Mouse (Mus musculus) spleen, postnatal 4 days (tissue): ENCODE measurements around the gene Cers5.
"Not testable (repeated sequence)": the region's sequence is repeated elsewhere in the genome, so short reads cannot be mapped to it uniquely, and the experiment has no call there.

Experiments used
- DNase-seq, 2 experiments: peaks; one replicate each; pipeline ENCODE4 v3.0.0; 2022; ENCODE audit warnings: low spot score in 2 of 2

Cers5 gene

DNA sequence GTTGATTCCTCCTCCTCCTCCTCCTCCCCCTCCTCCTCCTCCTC is at the start of gene Cers5:
Gene Cers5 (minus strand): TSS at position 5 of the 44 bp plus-strand sequence.
- DNase-seq = not testable (repeated sequence)

DNA sequence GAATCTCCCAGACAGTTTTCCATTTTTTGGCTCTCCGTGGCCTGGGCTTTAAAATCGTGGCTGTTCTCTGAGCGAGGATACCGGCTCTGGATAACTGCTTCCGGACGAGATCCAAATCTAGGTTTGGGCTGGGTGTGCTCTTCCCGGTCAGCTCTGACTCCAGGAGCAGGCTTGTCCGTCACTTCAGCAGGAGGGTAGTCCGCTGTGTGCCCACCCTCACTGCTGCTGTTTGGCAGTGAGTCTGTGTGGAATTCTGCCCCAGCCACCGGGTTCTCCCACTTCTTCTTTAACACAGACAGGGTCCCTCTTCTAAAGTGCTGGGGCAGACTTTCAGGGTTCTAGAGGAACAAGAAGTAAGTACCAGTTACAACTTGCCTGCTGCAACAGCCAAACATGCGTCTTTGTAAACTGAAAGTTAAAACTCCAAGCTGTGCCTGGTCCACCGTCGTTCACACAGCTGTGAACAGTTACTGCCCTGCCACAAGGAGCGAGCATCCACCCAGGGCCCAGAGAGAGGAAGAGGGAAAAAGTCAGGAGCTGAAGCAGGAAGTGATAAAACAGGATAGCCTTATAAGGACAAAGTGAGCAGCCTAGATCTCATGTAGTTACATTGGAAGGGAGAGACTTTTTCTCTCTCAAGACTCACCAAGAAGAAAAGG is 47.1 kb upstream of the Cers5 start:
- no peak for DNase-seq

DNA sequence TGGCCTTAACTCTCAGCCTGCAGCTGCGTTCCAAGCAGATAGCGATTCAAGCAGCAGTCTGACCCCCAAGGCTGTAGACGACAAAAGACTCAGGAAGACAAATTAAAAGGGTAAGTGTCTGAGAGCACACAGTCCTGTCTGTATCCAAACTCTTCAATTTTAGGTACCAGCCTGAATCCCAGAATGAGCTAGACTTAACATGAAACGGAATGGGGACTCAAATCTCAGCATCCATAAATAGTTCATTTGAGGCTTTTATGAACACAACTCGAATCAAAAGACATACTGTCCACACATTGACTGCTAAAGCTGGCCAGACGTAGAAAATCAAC is 46.4 kb upstream of the Cers5 start:
- no peak for DNase-seq

DNA sequence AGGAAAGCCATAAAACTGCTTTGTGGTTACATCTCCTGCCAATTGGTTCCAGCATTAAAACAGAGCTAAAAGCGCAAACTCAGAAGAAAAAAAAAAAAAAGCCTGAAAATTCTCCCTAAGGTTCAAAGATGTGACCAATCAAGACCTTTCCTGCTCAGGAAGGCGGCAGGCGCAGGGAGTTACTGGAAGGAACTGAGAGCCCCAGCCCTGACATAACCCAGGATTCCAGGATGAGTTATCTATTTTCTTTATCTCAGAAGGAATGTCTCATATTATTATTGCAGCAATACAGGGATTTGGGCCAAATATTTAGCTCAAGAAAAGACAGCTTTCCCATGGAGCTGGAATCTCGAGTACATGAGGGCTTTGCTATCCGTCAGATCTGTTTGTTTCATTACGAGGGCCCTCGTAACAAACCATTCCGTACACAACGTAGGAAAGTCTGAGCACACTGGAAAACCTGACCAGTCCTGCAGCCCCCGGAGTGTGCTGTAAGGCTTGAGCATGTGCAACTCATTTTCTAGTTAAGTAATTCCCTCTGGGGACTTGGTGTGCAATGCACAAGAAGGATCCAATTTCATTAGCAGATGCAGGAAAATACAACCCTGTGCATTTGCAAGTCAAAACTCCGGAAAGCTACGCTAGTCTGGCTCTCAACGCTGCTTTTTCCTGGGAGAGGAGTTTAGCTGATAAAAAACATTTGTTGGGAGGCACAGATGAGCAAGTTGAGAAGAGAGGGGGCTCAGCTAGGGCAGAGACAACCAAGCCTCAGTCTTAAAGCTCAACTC is 45.8 kb upstream of the Cers5 start:
- no peak for DNase-seq

DNA sequence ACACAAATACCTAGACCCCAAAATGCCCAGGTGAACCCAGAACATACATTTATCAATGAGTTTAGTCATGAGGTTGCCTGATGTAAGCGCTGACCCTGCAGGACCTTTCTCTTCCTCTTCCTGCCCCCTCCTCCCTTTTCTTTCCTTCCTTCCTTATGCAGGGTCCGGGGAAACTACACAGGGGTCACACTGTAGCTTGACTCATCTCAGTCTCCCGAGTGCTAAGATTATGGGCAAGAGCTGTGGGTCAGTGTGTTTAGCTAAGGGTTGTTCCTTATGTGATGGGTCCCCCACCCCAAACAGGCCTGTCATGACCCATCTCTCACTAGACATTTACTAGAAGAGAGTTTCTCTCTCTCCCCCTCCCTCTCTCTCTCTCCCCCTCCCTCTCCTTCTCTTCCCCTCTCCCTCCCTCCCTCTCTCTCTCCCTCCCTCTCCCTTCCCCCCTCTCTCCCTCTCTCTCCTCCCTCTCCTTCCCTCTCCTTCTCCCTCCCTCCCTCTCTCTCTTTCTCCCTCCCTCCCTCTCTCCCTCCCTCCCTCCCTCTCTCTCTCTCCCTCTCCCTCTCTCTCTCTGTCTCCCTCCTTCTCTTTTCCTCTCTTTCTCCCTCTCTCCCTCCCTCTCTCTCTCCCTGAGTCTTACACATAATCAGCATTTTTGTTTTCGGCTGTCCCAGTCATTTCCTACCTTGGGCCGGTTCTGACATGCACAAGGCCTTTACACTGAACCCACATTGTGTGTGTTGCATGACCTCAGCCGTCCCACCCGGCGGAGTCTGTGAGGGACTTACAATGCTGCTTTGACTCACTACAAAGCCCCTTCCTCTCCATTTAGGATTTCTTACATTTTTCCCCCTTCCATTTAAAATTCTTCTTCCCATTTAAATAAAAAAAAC is 44.9 kb upstream of the Cers5 start:
- DNase-seq = no peak

DNA sequence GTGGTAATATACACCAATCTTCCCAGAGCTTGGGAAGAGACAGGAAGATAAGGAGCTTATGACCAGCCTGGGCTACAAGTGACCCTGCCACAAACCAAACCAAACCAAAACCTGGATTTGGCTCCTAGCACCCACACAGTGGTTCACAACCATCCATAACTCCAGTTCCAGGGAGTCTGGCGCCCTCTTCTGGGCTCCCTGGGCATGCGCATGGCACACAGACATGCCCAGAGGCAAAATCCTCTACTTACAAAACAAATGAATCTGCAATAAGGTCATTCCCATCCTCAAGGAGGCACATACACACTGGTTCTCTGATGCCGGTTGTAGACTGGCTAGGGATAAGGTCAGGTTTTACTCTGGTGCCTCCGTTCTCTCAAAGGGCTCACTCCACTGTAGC is 43.3 kb upstream of the Cers5 start:
- no peak for DNase-seq

DNA sequence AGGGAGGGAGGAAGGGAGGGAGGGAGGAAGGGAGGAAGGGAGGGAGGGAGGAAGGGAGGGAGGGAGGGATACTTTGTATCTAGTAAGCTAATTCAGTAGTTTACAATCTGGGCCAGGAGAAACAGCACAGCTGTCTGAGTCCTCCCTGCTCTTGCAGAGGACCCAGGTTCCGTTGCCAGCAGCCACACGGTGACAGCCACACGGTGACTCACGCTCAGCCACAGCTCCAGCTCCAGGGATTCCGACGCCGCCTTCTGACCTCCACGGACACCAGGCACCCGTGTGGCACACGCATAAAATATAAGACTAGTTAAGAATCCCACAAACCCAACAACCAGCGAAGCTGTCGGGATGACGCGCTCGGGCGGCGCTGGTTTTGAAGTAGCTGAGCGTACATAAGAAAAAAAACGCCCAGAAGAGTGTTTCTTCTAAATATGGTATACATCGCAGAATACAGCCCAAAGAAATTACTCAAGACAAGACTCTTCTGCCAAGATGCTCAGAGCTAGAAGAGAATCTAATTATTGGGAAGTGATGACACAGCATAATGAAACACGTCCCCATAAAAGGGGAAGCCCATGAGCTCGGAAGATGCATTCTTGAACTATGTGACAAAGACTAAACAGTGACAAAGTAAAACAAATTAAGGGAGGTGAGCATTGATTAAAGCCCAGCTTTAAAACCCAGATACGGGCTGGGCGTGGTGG is 42.0 kb upstream of the Cers5 start:
- no peak for DNase-seq

DNA sequence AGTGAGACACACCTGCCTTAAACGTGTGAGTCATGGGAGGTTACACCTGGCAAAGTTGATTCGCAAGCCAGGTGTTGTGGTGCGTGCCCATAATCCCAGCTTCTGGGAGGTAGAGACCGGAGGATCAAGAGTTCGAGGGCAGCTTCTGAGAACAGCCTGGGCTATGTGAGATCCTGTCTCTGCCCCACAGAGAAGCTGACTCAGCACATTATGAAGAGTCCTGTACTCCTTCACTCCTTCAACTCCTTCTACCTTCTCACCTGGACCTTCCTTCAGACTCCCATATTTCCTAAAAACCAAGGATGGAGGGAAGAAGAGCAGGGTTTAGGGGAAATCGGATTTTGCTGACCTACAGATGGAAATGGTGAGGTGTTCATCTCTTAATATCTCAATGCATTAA is 41.0 kb upstream of the Cers5 start:
- no peak for DNase-seq

DNA sequence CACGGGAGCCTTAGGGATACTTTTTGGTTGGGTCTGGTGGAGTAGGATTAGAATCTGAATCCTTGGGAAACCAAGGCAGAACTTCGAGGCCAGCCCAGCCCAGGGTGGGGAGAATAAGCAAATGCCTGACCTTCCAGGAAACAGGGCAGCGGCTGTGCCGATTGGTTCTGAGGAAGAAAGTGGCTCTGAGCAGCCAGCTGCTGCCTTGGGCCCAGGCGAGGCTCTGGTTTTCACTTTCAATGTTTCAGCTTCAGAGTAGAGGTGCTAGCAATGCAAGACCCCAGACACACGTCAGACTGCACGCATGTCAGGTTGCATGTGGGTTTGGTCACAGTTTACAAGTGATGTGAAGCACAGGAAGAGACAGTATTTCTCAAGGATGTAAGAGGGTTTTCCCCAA is 39.4 kb upstream of the Cers5 start:
- DNase-seq = no peak

DNA sequence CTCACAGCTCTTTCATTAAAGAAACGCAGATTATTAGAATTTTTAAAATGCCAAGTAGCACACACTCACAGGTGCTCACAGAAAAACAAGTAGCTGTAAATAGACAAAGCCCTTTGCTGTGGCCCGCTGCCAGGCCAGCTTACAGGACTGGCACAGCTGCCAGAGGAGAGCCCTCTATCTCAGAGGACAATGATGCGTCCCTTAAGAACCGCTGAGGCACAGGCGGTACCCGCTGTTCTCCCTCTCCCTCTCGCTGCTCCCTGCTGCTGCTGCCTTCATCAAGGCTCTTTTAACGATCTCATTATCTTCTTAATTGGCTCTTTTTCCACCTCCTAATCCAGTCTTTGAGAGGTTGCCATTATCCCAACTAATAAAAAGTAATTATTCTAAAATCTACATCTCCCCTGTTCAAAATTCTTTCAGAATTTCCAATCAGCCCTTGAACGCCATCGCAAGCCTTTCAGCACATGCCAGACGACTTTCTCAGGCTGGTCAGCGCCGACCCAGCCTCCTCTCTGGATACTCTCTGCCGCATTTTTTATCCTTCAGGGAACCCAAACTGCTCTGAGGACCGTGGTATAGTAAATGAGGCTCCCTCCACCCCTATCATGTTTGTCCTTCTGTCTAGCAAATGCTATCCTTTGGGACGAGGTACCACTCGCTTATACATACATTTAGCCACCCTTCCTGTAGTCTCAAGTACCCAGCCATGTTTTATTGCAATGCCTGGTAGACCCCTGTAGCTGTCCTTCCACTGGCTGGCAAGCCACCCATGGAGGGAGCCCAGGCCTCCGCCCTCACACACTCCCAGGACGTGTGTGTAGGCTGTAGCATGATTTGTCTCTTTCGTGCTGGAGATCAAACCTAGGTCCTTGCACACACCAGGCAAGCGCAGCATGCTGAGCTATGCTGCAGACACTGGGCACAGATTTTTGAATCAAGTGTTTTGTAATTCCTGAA is 35.4 kb upstream of the Cers5 start:
- DNase-seq = no peak

DNA sequence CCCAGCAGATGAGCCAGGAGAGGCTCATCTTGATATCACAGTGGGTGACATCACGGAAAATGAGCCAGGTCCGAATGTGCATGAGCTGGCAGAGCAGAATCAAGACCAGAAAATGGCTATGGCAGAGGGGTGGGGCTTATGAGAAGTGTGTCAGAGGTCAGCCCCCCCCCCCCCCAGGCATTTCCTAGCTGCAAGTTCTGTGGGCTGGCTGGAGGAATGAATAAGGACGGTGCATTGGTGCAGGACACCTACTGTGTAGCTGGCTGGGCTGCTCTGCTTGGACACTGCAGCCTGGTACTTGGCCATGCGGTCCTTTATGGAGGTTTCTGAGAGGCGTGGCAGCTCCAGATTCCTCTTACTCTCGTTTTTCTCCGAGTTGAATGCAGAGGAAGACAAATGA is 33.5 kb upstream of the Cers5 start:
- DNase-seq = no peak

DNA sequence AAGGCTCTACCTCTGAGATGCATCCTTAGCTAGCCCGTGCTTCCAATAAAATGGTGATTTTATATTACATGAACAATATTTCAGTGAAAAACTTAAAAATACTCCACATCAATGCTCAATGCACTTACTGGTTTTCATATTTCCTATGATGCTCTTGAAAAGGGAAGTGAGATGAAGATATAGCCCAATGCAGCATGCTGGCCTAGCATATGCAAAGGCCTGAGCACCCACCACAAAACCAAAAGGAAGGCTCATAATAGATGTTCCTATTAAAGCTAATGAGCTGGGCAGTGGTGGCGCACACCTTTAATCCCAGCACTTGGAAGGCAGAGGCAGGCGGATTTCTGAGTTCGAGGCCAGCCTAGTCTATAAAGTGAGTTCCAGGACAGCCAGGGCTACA is 33.0 kb upstream of the Cers5 start:
- no peak for DNase-seq

DNA sequence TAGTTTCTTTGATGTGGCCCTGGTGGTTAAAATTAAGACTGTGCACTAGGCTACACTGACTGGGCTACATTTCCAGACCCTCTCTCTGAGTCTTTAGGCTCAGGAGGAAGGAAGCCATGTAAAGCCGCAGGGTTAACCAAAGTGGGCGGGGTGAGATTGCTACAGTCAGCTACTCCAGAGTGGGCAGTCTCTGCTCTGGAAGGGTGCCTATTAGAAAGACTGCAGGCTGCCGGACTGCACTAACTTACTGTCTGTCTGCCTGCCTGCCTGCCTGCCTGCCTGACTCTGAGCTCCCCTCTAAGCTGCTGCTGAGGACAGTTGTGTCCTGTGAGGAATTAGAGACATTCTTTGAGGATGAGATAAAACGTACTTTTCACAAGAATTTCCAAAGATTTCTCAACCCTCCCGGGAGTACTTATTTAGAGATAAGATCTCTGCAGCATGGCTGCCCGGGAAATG is 30.5 kb upstream of the Cers5 start:
- peak in 1 of 2 experiments; percentile 37 for DNase-seq

DNA sequence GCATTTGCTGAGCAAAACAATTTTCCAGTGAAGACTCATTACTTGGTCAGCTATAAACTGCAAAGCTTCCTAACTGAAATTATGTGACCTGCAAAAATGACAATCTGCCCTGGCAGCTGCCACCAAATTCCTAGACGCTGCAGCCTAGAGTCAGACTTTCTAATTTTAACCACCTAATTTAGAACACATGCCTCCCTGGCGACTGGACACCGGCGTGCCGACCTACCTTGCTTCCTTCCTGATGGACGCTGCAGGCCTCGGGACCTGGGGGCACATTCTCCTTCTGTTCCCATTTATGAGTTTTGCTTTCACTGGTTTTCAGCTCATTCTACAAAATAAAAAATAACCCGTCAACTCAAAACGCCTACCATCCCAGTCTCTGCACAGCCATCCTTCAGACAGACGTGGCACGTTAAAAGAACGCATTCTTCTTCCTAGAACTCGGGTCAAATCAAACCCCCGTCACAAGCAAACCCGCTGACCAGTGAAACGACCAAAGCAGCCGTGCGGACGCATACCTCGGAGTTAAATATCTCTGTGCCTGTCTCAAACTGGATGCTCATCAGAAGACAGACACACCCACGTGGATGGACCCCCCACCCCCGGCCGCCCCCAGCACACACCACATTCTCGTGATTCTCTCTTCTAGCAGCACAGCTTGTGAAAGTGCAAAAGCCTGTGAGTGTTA is 29.3 kb upstream of the Cers5 start:
- no peak for DNase-seq

DNA sequence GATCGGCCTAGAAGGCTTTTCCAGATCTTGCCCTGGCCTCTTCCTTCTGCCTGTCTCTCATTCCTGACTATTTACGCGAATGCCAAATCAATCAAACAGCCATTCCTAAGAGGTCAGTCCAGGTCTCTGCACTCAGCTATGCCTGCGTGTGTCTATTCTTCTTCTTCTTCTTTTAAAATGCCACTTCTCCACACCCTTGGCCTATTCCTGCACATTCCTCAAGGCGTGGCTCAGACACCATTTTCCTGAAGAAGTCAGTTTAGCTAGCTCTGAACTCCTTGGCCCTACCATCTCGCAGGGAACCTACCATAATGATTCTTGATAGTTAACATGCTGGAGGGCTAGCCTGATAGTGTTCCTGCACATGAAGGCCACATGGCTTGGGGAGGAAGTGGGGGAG is 27.0 kb upstream of the Cers5 start:
- DNase-seq = no peak

DNA sequence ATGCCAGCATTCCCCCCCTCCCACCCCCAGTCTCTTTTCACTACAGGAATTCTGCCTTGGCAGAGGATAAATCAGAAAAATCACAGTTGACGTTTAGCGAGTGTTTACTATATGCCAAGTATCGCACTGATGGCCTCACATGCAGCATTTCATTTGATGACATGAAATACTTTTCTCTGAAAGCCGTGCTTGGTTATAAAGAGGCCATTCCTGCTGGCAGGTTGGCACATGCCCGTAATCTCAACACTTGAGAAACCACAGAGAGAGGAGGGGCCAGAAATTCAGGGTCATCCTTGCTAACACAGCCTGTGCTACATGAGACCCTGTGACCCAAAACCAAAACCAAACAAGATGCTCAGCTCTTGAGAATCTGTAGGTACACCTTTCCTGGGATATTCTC is 25.2 kb upstream of the Cers5 start:
- DNase-seq = no peak

DNA sequence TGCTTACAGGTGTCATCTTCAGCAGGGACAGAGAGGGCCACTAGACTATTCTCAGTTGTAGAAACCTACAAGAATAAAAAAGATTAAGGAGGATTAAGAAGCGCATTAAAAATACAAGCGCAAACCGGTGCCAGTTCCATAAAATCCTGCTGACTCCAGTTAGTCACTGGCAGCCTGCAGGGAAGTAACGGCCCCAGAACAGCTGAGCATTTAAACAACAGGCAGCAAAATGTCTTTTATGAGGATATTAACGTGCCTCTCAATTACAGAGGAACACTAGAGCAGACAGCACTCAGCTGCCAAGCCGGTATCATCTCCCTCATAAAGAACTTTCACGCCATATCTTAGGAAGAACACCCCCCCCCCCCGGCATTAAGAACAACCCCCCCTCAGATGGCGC is 24.1 kb upstream of the Cers5 start:
- no peak for DNase-seq

DNA sequence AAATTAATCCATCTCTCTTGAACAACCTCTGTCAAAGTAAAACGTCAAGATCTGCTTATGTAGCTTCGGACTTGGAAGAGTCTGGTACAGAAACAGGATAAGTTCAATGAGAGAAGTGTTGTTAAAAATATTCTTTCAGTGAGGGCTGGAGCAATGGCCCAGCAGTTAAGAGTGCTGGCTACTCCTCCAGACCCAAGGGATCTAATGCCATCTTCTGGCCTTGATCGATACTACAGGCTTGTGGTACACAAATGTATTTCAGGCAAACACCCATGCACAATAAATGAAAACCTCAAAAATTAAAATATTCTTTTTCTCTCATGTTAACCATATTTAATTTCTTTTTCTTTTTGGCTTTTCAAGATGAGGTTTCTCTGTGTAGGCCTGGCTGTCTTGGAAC is 23.4 kb upstream of the Cers5 start:
- DNase-seq = no peak

DNA sequence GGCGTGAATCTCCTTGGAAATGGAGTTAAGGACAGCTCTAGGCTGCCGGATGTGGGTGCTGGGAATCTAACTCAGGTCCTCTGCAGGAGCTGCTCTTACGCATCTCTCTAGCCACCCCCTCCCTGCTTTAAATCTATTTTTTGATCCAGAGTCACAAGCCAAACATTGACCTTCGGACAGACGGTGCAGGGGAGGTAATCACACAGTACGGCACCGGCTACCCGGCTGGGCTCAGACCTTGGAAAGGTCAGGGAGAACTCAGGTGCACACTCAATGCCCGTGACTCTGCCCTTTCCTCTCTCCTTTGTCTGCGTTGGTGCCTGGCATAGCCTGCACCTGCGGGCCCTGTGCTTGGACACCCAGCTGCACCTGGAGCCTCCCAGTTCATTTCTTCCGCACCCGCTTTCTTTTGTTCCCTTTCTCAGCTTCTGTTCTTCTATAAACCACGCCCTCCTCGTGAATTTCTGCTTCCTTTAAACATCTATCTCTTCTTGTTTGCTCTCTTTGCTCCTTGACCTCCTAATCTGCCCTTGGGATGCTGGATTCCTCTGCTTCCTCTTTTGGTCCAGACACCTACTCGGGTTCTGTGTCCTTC is 19.6 kb upstream of the Cers5 start:
- no peak for DNase-seq

DNA sequence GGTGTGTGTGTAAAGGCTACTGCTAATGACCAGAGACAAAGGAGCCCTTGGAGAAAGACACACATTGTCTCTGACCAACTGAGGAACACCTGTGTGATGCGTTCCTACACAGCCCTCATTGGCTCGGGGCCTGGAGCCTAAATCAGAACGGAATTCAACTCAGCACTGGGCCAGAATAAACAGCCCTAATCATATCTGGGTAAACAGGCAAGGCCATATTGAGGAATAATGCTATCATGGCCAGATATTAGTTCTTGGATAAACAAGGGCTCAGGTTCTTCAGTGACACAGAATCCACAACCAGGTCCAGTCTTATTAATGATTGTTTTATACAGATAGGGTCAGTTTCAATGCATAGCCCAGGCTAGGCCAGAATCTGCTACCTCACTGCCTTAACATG is 18.3 kb upstream of the Cers5 start:
- no peak for DNase-seq

DNA sequence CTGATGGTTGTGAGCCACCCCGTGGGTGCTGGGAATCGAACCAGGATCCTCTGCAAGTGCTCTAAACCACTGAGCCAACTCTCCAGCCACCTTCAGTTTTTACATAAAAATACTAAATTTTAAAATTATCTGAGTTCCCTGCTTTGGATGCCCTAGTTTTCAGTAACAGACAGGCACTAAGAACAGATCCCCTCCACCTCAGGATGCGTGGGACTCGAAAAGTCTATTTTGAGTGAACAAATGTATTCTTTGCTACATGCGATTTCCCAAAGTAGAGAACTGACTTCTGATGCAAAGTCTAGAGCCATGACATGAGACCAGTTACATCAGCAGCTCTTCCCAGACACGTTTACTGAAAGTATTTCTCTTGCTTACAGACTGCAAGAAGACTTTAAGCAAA is 17.8 kb upstream of the Cers5 start:
- DNase-seq = no peak
